Mouse (Mus musculus): ENCODE data around the gene Gm10770. TPM values are rescaled to one million over a fixed set of nuclear protein-coding genes. Genes with fewer than 3 reads are reported as not detected.
"Not testable (repeated sequence)": the region's sequence is repeated elsewhere in the genome, so short reads cannot be mapped to it uniquely, and the experiment has no call there.

Gm10770 gene
- not detected in 2 replicates for polyA plus RNA-seq (2014; fragmentation: Nextera tagmentation; extraction: Ambion mirVana)

- not testable (repeated sequence) for DNase-seq (ENCODE audit: low spot score); H3K27ac ChIP-seq (replicated peaks; ENCODE audit: low read depth, low read length); H3K4me1 ChIP-seq (ENCODE audit: control insufficient read depth, insufficient read depth, low read length); H3K27me3 ChIP-seq (ENCODE audit: control insufficient read depth, insufficient read depth, low read length); H3K4me2 ChIP-seq (ENCODE audit: low read depth, severe bottlenecking); H3K9me3 ChIP-seq (ENCODE audit: control insufficient read depth, low read length); H3K9ac ChIP-seq (ENCODE audit: low read length); ATAC-seq (ENCODE audit: insufficient number of reproducible peaks, low FRiP score, low TSS enrichment, low read depth); H3K4me3 ChIP-seq (ENCODE audit: low read depth, low read length); H3K36me3 ChIP-seq (ENCODE audit: control insufficient read depth, insufficient read depth, low read length)
- WGBS: 81% methylated on average over 4 of the region's 4 CpGs
Measured at GRCm38 (mm10) chr2:150179579-150179978, at the start of gene Gm10770. Gene Gm10770, minus strand, starts transcription at chr2:150179679.

- H3K27me3 ChIP-seq (ENCODE audit: control insufficient read depth, insufficient read depth, low read length); H3K9me3 ChIP-seq (ENCODE audit: control insufficient read depth, low read length); H3K27ac ChIP-seq (replicated peaks; ENCODE audit: low read depth, low read length); H3K9ac ChIP-seq (ENCODE audit: low read length); H3K36me3 ChIP-seq (ENCODE audit: control insufficient read depth, insufficient read depth, low read length); ATAC-seq (ENCODE audit: insufficient number of reproducible peaks, low FRiP score, low TSS enrichment, low read depth); DNase-seq (ENCODE audit: low spot score); H3K4me1 ChIP-seq (ENCODE audit: control insufficient read depth, insufficient read depth, low read length); H3K4me3 ChIP-seq (ENCODE audit: low read depth, low read length); H3K4me2 ChIP-seq (ENCODE audit: low read depth, severe bottlenecking): not testable (repeated sequence)
Measured at GRCm38 (mm10) chr2:150223263-150223662, 43.8 kb upstream of the Gm10770 start.

- H3K9ac ChIP-seq (ENCODE audit: low read length): peak overlapping the region; percentile 48
- H3K9me3 ChIP-seq (ENCODE audit: control insufficient read depth, low read length); H3K27me3 ChIP-seq (ENCODE audit: control insufficient read depth, insufficient read depth, low read length); H3K36me3 ChIP-seq (ENCODE audit: control insufficient read depth, insufficient read depth, low read length); ATAC-seq (ENCODE audit: insufficient number of reproducible peaks, low FRiP score, low TSS enrichment, low read depth); DNase-seq (ENCODE audit: low spot score); H3K4me1 ChIP-seq (ENCODE audit: control insufficient read depth, insufficient read depth, low read length); H3K27ac ChIP-seq (replicated peaks; ENCODE audit: low read depth, low read length): not testable (repeated sequence)
- peak overlapping the region; percentile 33 for H3K4me3 ChIP-seq (ENCODE audit: low read depth, low read length)
- H3K4me2 ChIP-seq (ENCODE audit: low read depth, severe bottlenecking): peak overlapping the region; percentile 30; the same call in 1 of the 2 replicates
- WGBS: 6% methylated on average over 2 of the region's 4 CpGs
Measured at GRCm38 (mm10) chr2:150218363-150218725, 38.9 kb upstream of the Gm10770 start.

- not testable (repeated sequence) for H3K27me3 ChIP-seq (ENCODE audit: control insufficient read depth, insufficient read depth, low read length); H3K36me3 ChIP-seq (ENCODE audit: control insufficient read depth, insufficient read depth, low read length); H3K4me1 ChIP-seq (ENCODE audit: control insufficient read depth, insufficient read depth, low read length); H3K27ac ChIP-seq (replicated peaks; ENCODE audit: low read depth, low read length); H3K9me3 ChIP-seq (ENCODE audit: control insufficient read depth, low read length)
- Histone ChIP-seq H3K4me3 (ENCODE audit: low read depth, low read length) (peak within 1 kb of the TSS; percentile 33), H3K4me2 (ENCODE audit: low read depth, severe bottlenecking) (peak within 1 kb of the TSS; percentile 30; the same call in 1 of the 2 replicates), H3K9ac (ENCODE audit: low read length) (peak within 1 kb of the TSS; percentile 48)
- WGBS: 2% methylated on average over 15 of the region's 15 CpGs
- DNase-seq (ENCODE audit: low spot score): peak; percentile 68
- ATAC-seq (ENCODE audit: insufficient number of reproducible peaks, low FRiP score, low TSS enrichment, low read depth): peak; percentile 100
Measured at GRCm38 (mm10) chr2:150217600-150218362, 38.3 kb upstream of the Gm10770 start, which contains the start of gene Zfp937. Gene Zfp937, plus strand, starts transcription at chr2:150218073.

GRCm38 (mm10) chr2:150181570-150181999 is 2.1 kb upstream of the Gm10770 start, which contains the start of gene Gm14139:
Gene Gm14139, plus strand, starts transcription at chr2:150181755.
- H3K4me3 ChIP-seq (ENCODE audit: low read depth, low read length); H3K4me1 ChIP-seq (ENCODE audit: control insufficient read depth, insufficient read depth, low read length); H3K9ac ChIP-seq (ENCODE audit: low read length); H3K9me3 ChIP-seq (ENCODE audit: control insufficient read depth, low read length); H3K36me3 ChIP-seq (ENCODE audit: control insufficient read depth, insufficient read depth, low read length); H3K27me3 ChIP-seq (ENCODE audit: control insufficient read depth, insufficient read depth, low read length); DNase-seq (ENCODE audit: low spot score); H3K4me2 ChIP-seq (ENCODE audit: low read depth, severe bottlenecking); ATAC-seq (ENCODE audit: insufficient number of reproducible peaks, low FRiP score, low TSS enrichment, low read depth); H3K27ac ChIP-seq (replicated peaks; ENCODE audit: low read depth, low read length): not testable (repeated sequence)
- 81% methylated on average over 7 of the region's 7 CpGs for WGBS

- H3K4me1 ChIP-seq (ENCODE audit: control insufficient read depth, insufficient read depth, low read length); H3K9ac ChIP-seq (ENCODE audit: low read length); H3K9me3 ChIP-seq (ENCODE audit: control insufficient read depth, low read length); H3K4me3 ChIP-seq (ENCODE audit: low read depth, low read length); H3K27me3 ChIP-seq (ENCODE audit: control insufficient read depth, insufficient read depth, low read length); H3K4me2 ChIP-seq (ENCODE audit: low read depth, severe bottlenecking); ATAC-seq (ENCODE audit: insufficient number of reproducible peaks, low FRiP score, low TSS enrichment, low read depth); H3K36me3 ChIP-seq (ENCODE audit: control insufficient read depth, insufficient read depth, low read length); H3K27ac ChIP-seq (replicated peaks; ENCODE audit: low read depth, low read length); DNase-seq (ENCODE audit: low spot score): not testable (repeated sequence)
Measured at GRCm38 (mm10) chr2:150181046-150181445, 1.6 kb upstream of the Gm10770 start.

GRCm38 (mm10) chr2:150173833-150174232 is 5.6 kb downstream of the Gm10770 start:
- no peak overlapping the region for H3K4me2 ChIP-seq (ENCODE audit: low read depth, severe bottlenecking)
- DNase-seq (ENCODE audit: low spot score) (no peak), ATAC-seq (ENCODE audit: insufficient number of reproducible peaks, low FRiP score, low TSS enrichment, low read depth) (no peak)
- no peak overlapping the region for H3K27ac ChIP-seq (replicated peaks; ENCODE audit: low read depth, low read length)
- no peaks in the 10 kb centered on the region for H3K9me3 ChIP-seq (ENCODE audit: control insufficient read depth, low read length)
- no peaks in the 10 kb centered on the region for H3K36me3 ChIP-seq (ENCODE audit: control insufficient read depth, insufficient read depth, low read length)
- H3K4me1 ChIP-seq (ENCODE audit: control insufficient read depth, insufficient read depth, low read length): no peaks in the 10 kb centered on the region
- H3K9ac ChIP-seq (ENCODE audit: low read length): no peak overlapping the region
- H3K27me3 ChIP-seq (ENCODE audit: control insufficient read depth, insufficient read depth, low read length): no peaks in the 10 kb centered on the region
- no peak overlapping the region for H3K4me3 ChIP-seq (ENCODE audit: low read depth, low read length)

GRCm38 (mm10) chr2:150166703-150167102 is 12.8 kb downstream of the Gm10770 start:
- no peaks in the 10 kb centered on the region for H3K9me3 ChIP-seq (ENCODE audit: control insufficient read depth, low read length)
- no peaks in the 10 kb centered on the region for H3K36me3 ChIP-seq (ENCODE audit: control insufficient read depth, insufficient read depth, low read length)
- no peak overlapping the region for H3K4me2 ChIP-seq (ENCODE audit: low read depth, severe bottlenecking)
- DNase-seq (ENCODE audit: low spot score) (no peak), ATAC-seq (ENCODE audit: insufficient number of reproducible peaks, low FRiP score, low TSS enrichment, low read depth) (no peak)
- no peak overlapping the region for H3K4me3 ChIP-seq (ENCODE audit: low read depth, low read length)
- H3K4me1 ChIP-seq (ENCODE audit: control insufficient read depth, insufficient read depth, low read length): no peaks in the 10 kb centered on the region
- H3K27ac ChIP-seq (replicated peaks; ENCODE audit: low read depth, low read length): no peak overlapping the region
- H3K27me3 ChIP-seq (ENCODE audit: control insufficient read depth, insufficient read depth, low read length): no peaks in the 10 kb centered on the region
- no peak overlapping the region for H3K9ac ChIP-seq (ENCODE audit: low read length)
